Comparison of ENCODE assay signal across 21 mouse cellular contexts in the genomic region with DNA sequence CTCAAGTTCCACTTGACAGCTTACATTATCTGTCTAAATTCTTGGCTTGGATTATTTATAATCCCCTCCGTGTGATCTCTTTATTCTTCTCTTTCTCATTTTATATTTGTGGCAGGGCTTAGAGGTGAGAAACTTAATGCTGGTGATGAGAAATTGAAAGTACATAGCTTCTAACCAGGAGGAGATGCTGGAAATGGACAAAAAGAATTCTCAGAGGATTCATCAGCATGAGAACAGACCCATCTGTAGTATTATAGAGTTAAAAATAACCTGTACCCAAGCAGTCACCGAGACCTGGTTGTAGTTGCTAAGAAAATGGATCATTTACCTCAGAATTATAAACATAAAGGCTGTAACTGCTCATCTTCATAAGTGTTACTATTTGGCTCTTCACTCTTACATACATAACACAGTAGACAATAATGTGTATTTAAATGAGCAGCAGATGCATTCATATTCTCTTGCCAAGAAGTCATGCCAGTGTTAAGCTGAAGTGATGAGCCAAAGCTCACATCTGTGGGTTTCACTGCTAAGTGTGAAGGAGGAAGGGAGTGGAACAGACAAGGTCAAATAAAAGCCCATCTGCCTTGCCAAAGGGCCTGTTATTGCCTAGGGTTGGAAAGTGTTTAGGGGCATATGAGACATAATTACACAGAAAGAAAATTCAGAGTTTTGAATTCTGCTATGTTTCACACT.
DNase-seq lines count a peak whose midpoint lies in the region; ATAC-seq and TF ChIP-seq lines count a peak whose summit lies in the region.
"Had no signal": no experiment of that assay in that cellular context is flagged by ENCODE, and none has a peak within 500 bp of the region (broad histone marks: within the 10 kb centered on the region; RNA-seq: fewer than 3 reads in every experiment).

No protein-coding gene starts in this region.

- no peak for TF ChIP-seq CTCF in layer of hippocampus, adult 2 months (conservative IDR thresholded peaks at IDR 0.05)

- H3K27me3 ChIP-seq in forebrain, embryonic 15.5 days, result no peaks in the 10 kb centered on the region
- no peaks in the 10 kb centered on the region for H3K27me3 ChIP-seq in forebrain, embryonic 11.5 days (ENCODE audit: control insufficient read depth, insufficient read depth, low read length)
- H3K27me3 ChIP-seq: embryonic facial prominence, embryonic 15.5 days; limb, embryonic 13.5 days; lung, embryonic 15.5 days; neural tube, embryonic 12.5 days had no signal

- no peaks in the 10 kb centered on the region for H3K9me3 ChIP-seq in forebrain, embryonic 15.5 days
- H3K9me3 ChIP-seq in forebrain, embryonic 11.5 days (ENCODE audit: control insufficient read depth, low read length), result no peaks in the 10 kb centered on the region
- H3K9me3 ChIP-seq: embryonic facial prominence, embryonic 15.5 days; limb, embryonic 13.5 days; lung, embryonic 15.5 days; neural tube, embryonic 12.5 days had no signal

- H3K4me3 ChIP-seq in forebrain, embryonic 15.5 days, result no peak overlapping the region
- H3K4me3 ChIP-seq in forebrain, embryonic 11.5 days (ENCODE audit: low read depth, low read length), result no peak overlapping the region
- H3K4me3 ChIP-seq in layer of hippocampus, adult 2 months, result no peak overlapping the region
- H3K4me3 ChIP-seq: embryonic facial prominence, embryonic 15.5 days; gastrocnemius, adult 2 months; limb, embryonic 13.5 days; lung, embryonic 15.5 days; neural tube, embryonic 12.5 days had no signal

- no peak overlapping the region for H3K9ac ChIP-seq in forebrain, embryonic 15.5 days (replicated peaks)
- H3K9ac ChIP-seq in forebrain, embryonic 11.5 days (ENCODE audit: low read length), result no peak overlapping the region
- H3K9ac ChIP-seq: embryonic facial prominence, embryonic 15.5 days; limb, embryonic 13.5 days; liver, embryonic 14.5 days; lung, embryonic 15.5 days; neural tube, embryonic 12.5 days had no signal

- DNase-seq in cerebellum, adult 9-10 months, result peak; percentile 21
- no peak for DNase-seq in cerebellum, postnatal 25 days
- no peak for DNase-seq in forebrain, embryonic 11.5 days (ENCODE audit: low spot score)
- no peak for DNase-seq in layer of hippocampus, adult 2 months (ENCODE audit: low spot score in 2 of 2)
- DNase-seq in layer of hippocampus, adult 9-10 months (ENCODE audit: low spot score), result no peak
- DNase-seq in brain, embryonic 18.5 days (ENCODE audit: low read depth, low spot score), result peak; percentile 39
- DNase-seq in gastrocnemius, postnatal 25 days, result no peak
- DNase-seq: adrenal gland, adult 2 months; gastrocnemius, adult 2 months; heart, postnatal 10 days; kidney, adult 18-20 months; lung, postnatal 4 days; thymus, postnatal 25 days had no signal

- no peaks in the 10 kb centered on the region for H3K36me3 ChIP-seq in forebrain, embryonic 15.5 days
- H3K36me3 ChIP-seq in forebrain, embryonic 11.5 days (ENCODE audit: control insufficient read depth, insufficient read depth, low read length), result no peaks in the 10 kb centered on the region
- H3K36me3 ChIP-seq: embryonic facial prominence, embryonic 15.5 days; limb, embryonic 13.5 days; lung, embryonic 15.5 days; neural tube, embryonic 12.5 days had no signal

- 38% methylated on average over 2 of the region's 2 CpGs for WGBS in forebrain, embryonic 15.5 days
- WGBS in forebrain, embryonic 11.5 days, result 81% methylated on average over 2 of the region's 2 CpGs

- peak overlapping the region; percentile 71 for H3K27ac ChIP-seq in forebrain, embryonic 15.5 days (replicated peaks)
- no peak overlapping the region for H3K27ac ChIP-seq in forebrain, embryonic 11.5 days (ENCODE audit: low read depth, low read length)
- 0 out of 2 replicates have a peak overlapping the region, but pooled peaks have one; percentile 23 for H3K27ac ChIP-seq in layer of hippocampus, adult 2 months
- H3K27ac ChIP-seq: embryonic facial prominence, embryonic 15.5 days; gastrocnemius, adult 2 months; kidney, postnatal 0 days; limb, embryonic 13.5 days; liver, embryonic 14.5 days; lung, embryonic 15.5 days; neural tube, embryonic 12.5 days had no signal

- H3K4me1 ChIP-seq in forebrain, embryonic 15.5 days, result no peaks in the 10 kb centered on the region
- H3K4me1 ChIP-seq in forebrain, embryonic 11.5 days (replicated peaks; ENCODE audit: control insufficient read depth, insufficient read depth, low read length), result no peaks in the 10 kb centered on the region
- H3K4me1 ChIP-seq: embryonic facial prominence, embryonic 15.5 days; limb, embryonic 13.5 days; lung, embryonic 15.5 days; neural tube, embryonic 12.5 days had no signal

- ATAC-seq in forebrain, embryonic 15.5 days (replicated peaks), result peak; percentile 95
- ATAC-seq in forebrain, embryonic 11.5 days (replicated peaks; ENCODE audit: low FRiP score), result no peak

- no peak overlapping the region for H3K4me2 ChIP-seq in forebrain, embryonic 15.5 days (replicated peaks)
- no peak overlapping the region for H3K4me2 ChIP-seq in forebrain, embryonic 11.5 days (ENCODE audit: low read depth, low read length, severe bottlenecking)
- H3K4me2 ChIP-seq: embryonic facial prominence, embryonic 15.5 days; heart, embryonic 11.5 days; limb, embryonic 13.5 days; lung, embryonic 15.5 days; neural tube, embryonic 12.5 days had no signal

Comparison
In these comparisons a context has a peak if more than half of its experiments do, and no peak if none do; other contexts are left out.
1. DNase-seq: peak in cerebellum, adult 9-10 months (single experiment) and brain, embryonic 18.5 days (single experiment); none in cerebellum, postnatal 25 days (0 of 2), forebrain, embryonic 11.5 days (single experiment), layer of hippocampus, adult 2 months (0 of 2), layer of hippocampus, adult 9-10 months (single experiment) and gastrocnemius, postnatal 25 days (single experiment).